Mouse (Mus musculus) stomach, postnatal 0 days (tissue): ENCODE measurements around the gene Ankib1. TPM values are rescaled to one million over a fixed set of nuclear protein-coding genes. Genes with fewer than 3 reads are reported as not detected.

Source experiments
- ATAC-seq: fragments of 200-750 bp; cut with Nextera tagmentation; 2 replicates; pipeline ENCODE4 v1.8.0; 2017; ENCODE audit not compliant: low FRiP score, low TSS enrichment
- DNase-seq: peaks from one replicate; pipeline ENCODE4 v3.0.0-alpha.2; 2016; ENCODE audit warnings: low spot score
- H3K27ac ChIP-seq: fragments of 300-500 bp; sonication (generic); replicated peaks from 2 replicates; pipeline ENCODE4 v1.5.1; 2014; ENCODE audit warnings: mild to moderate bottlenecking, control low read depth
- H3K27me3 ChIP-seq: fragments of 300-500 bp; sonication (generic); 2 replicates; pipeline ENCODE4 v1.6.1; 2014; ENCODE audit warnings: low read length; ENCODE audit not compliant: control insufficient read depth, insufficient read depth
- H3K36me3 ChIP-seq: fragments of 300-500 bp; sonication (generic); 2 replicates; pipeline ENCODE4 v1.6.1; 2014; ENCODE audit warnings: low read length, mixed read lengths; ENCODE audit not compliant: control insufficient read depth, insufficient read depth
- H3K4me1 ChIP-seq: fragments of 300-500 bp; sonication (generic); replicated peaks from 2 replicates; pipeline ENCODE4 v1.6.1; 2014; ENCODE audit warnings: antibody characterized with exemption; ENCODE audit not compliant: control insufficient read depth, insufficient read depth
- H3K4me2 ChIP-seq: fragments of 300-500 bp; sonication (generic); replicated peaks from 2 replicates; pipeline ENCODE4 v1.6.1; 2014; ENCODE audit warnings: low read depth, mild to moderate bottlenecking, control low read depth, moderate library complexity
- H3K4me3 ChIP-seq: fragments of 300-500 bp; sonication (generic); 2 replicates; pipeline ENCODE4 v1.5.1; 2014; ENCODE audit warnings: low read depth, low read length, control low read depth
- H3K9ac ChIP-seq: fragments of 300-500 bp; sonication (generic); 2 replicates; pipeline ENCODE4 v1.6.1; 2014; ENCODE audit warnings: mild to moderate bottlenecking, low read length, control low read depth, mixed read lengths
- H3K9me3 ChIP-seq: fragments of 300-500 bp; sonication (generic); 2 replicates; pipeline ENCODE4 v1.6.1; 2016; ENCODE audit warnings: low read length; ENCODE audit not compliant: control insufficient read depth
- CTCF ChIP-seq: IDR thresholded peaks from 2 replicates; pipeline ENCODE4 v1.5.1; 2016; ENCODE audit warnings: antibody characterized with exemption, low read depth, mild to moderate bottlenecking, moderate library complexity
- EP300 ChIP-seq: optimal IDR thresholded peaks from 2 replicates; pipeline ENCODE3; 2016; ENCODE audit warnings: antibody characterized with exemption
- WGBS: fragments of 180-500 bp; shearing (Covaris S2); extraction: QIAGEN DNeasy Blood & Tissue Kit; methylation state at CpG from one replicate; pipeline ENCODE4 v1.1.7; 2014; 5-methylcytosine and 5-hydroxymethylcytosine counted together
- microRNA-seq: library from miRNA; unstranded; fragments of <30 nt; microRNA quantifications from one replicate; pipeline ENCODE4, GENCODE M21; 2016
- polyA plus RNA-seq: library from polyadenylated mRNA; unstranded; fragments of >200 nt; fragmentation: Nextera tagmentation; extraction: Ambion mirVana; gene quantifications from 2 replicates; pipeline ENCODE4 v1.2.1, GENCODE M21; 2015

Gene Ankib1
- polyA plus RNA-seq, 1 experiment from 2014 or later: 6.2 TPM

DNA sequence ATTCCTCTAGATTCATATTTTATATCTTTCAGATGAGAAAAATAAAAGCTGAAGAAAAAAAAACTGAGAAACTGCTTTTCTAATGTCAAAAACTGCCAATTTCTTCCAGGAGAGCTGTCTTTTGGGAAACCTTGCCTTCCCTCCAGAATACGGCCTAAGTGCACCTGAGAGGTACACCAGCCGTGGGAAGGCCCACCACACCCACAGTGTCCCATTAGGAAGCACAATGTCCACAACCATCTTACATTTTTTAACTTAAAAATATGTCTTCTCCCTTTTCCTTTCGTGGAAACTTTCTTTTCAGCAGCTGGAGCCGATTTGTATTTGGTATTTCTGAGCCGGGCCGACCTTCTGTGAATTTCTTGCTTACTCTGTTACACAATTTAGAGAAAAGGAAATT lies 156.2 kb downstream of the Ankib1 start:
- peak overlapping the region; percentile 65 for H3K4me2 ChIP-seq
- 0 out of 2 replicates have a peak overlapping the region, but pooled peaks have one; percentile 28 for H3K9ac ChIP-seq
- no peaks in the 10 kb centered on the region for H3K4me1 ChIP-seq
- no peak for TF ChIP-seq EP300
- 10% methylated on average over 6 of the region's 6 CpGs for WGBS
- no peaks in the 10 kb centered on the region for H3K9me3 ChIP-seq
- H3K27ac ChIP-seq: no peak overlapping the region
- ATAC-seq (no peak), DNase-seq (no peak)
- no peaks in the 10 kb centered on the region for H3K27me3 ChIP-seq
- H3K4me3 ChIP-seq: peak overlapping the region; percentile 97
- H3K36me3 ChIP-seq: peaks cover 7% of the 10 kb centered on the region; the same call in 1 of the 2 replicates

DNA sequence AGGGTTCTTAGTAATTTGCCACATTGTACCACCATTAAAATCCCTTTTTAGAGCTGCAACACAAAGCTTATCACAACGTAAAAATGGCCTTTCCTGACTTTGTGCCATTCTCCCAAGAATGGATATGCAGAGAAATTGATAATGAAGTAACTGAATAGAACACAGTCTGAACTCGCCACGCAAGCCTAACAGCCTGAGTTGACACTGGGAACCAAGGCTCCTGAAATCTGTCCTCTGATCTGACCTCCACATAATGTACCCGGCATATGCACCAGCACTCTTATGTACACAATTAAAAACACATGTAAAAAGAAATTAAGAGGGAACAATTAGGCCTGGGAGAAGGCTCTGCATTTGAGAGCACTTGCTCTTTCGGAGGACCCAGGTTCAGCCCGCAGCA lies 157.4 kb downstream of the Ankib1 start:
- no peak overlapping the region for H3K4me2 ChIP-seq
- WGBS: 66% methylated on average over 6 of the region's 6 CpGs

DNA sequence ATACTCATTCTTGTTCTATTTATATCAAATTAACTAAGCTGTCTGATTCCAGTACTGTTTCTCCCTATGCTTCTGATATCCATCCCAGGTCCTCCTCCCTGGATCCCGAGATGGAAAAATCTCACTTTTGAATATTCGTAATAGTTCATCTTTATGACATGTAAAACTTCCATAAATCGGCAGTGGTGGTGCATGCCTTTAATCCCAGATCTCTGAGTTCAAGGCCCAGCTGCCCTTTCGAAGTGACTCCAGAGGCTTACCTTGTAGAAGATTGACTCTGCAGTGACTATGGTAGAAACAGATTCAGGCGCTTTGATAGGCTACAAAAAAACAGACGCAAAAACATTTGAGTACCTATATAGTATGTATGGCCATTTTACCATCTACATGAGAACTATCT lies 158.1 kb downstream of the Ankib1 start:
- Histone ChIP-seq H3K27me3 (no peaks in the 10 kb centered on the region), H3K4me3 (no peak overlapping the region), H3K4me2 (no peak overlapping the region), H3K9ac (no peak overlapping the region), H3K27ac (no peak overlapping the region), H3K9me3 (no peaks in the 10 kb centered on the region), H3K4me1 (no peaks in the 10 kb centered on the region), H3K36me3 (peaks cover 12% of the 10 kb centered on the region)
- DNase-seq (no peak), ATAC-seq (no peak)
- TF ChIP-seq EP300: no peak
- no peak for TF ChIP-seq CTCF
- 94% methylated on average over 6 of the region's 6 CpGs for WGBS

More for the DNA sequence above, 157.4 kb downstream of the Ankib1 start:
- H3K9me3 ChIP-seq: no peaks in the 10 kb centered on the region
- ATAC-seq (no peak), DNase-seq (no peak)
- no peak for TF ChIP-seq EP300
- no peak for TF ChIP-seq CTCF
- no peak overlapping the region for H3K9ac ChIP-seq
- H3K36me3 ChIP-seq: peaks cover 11% of the 10 kb centered on the region
- H3K27ac ChIP-seq: no peak overlapping the region
- no peak overlapping the region for H3K4me3 ChIP-seq
- H3K27me3 ChIP-seq: no peaks in the 10 kb centered on the region
- H3K4me1 ChIP-seq: no peaks in the 10 kb centered on the region

Small RNA genes lying within 50 kb of the gene (microRNA-seq; reads per million reads assigned to microRNA genes)
- not detected for gene Gm22926
- not detected for gene Gm26238

Other genes starting within 250 kb of the Ankib1 start
- 0.61 and 0.91 TPM in 2 replicates for gene 1700109H08Rik, start 231.4 kb downstream of the Ankib1 start, polyA plus RNA-seq
- 6.2 and 8.7 TPM in 2 replicates for gene Pex1, start 206.9 kb downstream of the Ankib1 start, polyA plus RNA-seq
- 7.0 TPM in 2 replicates for gene Rbm48, start 206.3 kb downstream of the Ankib1 start, polyA plus RNA-seq
- not detected in 2 replicates for gene Tmbim7, start 151.7 kb downstream of the Ankib1 start, polyA plus RNA-seq
- gene Gatad1, start 145.7 kb downstream of the Ankib1 start, polyA plus RNA-seq: 40.4 and 40.6 TPM in 2 replicates
- 18.2 and 19.8 TPM in 2 replicates for gene Krit1, start 259 bp upstream of the Ankib1 start, polyA plus RNA-seq
- not detected in 2 replicates for gene Lrrd1, start 42.2 kb upstream of the Ankib1 start, polyA plus RNA-seq
- gene Mterf1a, start 91.0 kb upstream of the Ankib1 start, polyA plus RNA-seq: 4.1 and 4.9 TPM in 2 replicates
- 103 and 104 TPM in 2 replicates for gene Akap9, start 125.1 kb upstream of the Ankib1 start, polyA plus RNA-seq